Mouse (Mus musculus): ENCODE data around the gene Grik1.

- TF ChIP-seq CTCF (conservative IDR thresholded peaks at IDR 0.05; ENCODE audit: low read length) (no peak), POU5F1 (IDR thresholded peaks at IDR 0.05; ENCODE audit: borderline replicate concordance, low read length) (no peak), NANOG (IDR thresholded peaks at IDR 0.05; ENCODE audit: borderline replicate concordance, low read length) (no peak)
Measured at GRCm38 (mm10) chr16:88258407-88258806, 31.7 kb downstream of the Grik1 start.
